Mouse (Mus musculus): ENCODE results near the gene Miox.

GRCm38 (mm10) chr15:89334774-89335537 lies 758 bp downstream of the Miox start:
- TF ChIP-seq CTCF (IDR thresholded peaks at IDR 0.05) (no peak), POLR2A (IDR thresholded peaks at IDR 0.05; ENCODE audit: insufficient read depth, low read depth, low read length) (no peak), EP300 (IDR thresholded peaks at IDR 0.05; ENCODE audit: insufficient read depth, low read depth, low read length) (no peak)

All from heart, adult 2 months (tissue).